Mouse (Mus musculus): ENCODE measurements at regions not wholly inside any gene's neighbourhood (a gene's known extent, or its start where the extent isn't known, plus 50 kb on each side); places are given as distances from the start of the nearest gene placed in this dataset.

GRCm38 (mm10) chr2:169033181-169033580 is 77.8 kb upstream of the Zfp64 start:
- DNase-seq = no peak

DNA sequence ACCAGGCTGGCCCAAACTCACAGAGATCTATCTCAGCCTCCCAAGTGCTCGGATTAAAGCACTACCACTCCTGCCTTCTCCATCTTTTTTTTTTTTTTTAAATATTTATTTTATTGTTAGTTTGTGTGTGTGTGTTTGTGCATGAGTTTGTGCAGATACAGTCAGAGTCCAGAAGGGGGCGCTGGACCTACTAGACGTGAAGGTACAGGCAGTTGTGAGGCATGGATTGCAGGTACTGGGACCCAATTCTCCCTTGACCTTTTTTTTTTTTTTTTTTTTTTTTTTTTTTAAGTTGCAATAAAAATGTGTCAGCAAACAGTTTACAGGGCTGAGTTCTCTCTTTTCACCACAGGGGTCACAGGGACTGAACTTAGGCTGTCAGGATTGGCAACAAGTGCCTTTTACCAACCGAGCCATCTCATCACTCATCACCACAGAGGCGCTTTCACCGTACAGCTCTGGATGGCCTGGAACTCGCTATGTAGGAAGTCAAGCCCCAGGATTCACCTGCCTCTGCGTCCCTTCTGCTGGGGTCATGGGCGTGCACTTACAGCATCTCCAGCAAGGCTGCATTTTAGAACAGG is 73.2 kb upstream of the Zfp64 start:
- DNase-seq = no peak

DNA sequence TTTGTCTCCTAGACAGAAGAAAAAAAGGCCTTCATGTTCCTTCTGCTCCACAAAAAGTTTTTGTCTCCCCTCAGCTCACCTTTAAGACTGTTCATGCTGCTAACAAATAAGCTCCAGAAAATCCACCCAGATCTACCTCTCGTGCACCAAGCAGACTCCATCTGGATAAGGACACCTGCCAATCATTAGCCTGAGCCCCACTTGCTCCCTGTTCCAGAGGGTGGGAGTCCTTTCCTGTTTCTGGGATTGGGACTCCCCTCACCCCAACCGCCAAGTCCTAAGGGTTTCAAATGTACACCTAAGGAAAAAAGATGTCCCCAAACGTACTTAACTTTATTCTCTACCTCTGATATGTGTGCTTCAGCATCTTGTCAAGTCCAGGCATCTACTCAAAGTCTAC is 63.6 kb upstream of the Zfp64 start:
- no peak for DNase-seq

DNA sequence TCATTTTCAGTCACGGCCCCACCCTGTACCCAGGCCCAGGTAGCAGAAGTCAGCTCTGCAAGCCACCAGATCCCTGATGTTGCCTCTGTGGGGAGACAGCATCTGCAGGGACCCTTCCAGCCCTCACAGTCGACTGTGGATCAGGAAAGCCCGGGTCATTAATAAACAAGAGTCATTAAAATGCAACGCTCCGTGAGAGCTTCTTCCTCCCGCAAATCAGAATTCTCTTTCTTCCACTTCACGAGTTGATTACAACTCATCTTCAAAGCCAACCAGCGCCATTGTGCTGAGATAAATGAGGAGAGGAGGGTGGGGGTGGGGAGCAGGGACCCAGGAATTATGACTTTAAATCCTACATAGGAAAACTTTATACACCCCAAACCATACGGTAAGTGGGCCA is 54.9 kb upstream of the Zfp64 start:
- no peak for DNase-seq

GRCm38 (mm10) chr2:169008756-169009155 is 53.4 kb upstream of the Zfp64 start:
- DNase-seq = no peak

- no peak for DNase-seq
Measured at GRCm38 (mm10) chr2:169008333-169008732, 52.9 kb upstream of the Zfp64 start.

GRCm38 (mm10) chr2:169006549-169006948 is 51.2 kb upstream of the Zfp64 start:
- no peak for DNase-seq

- DNase-seq = no peak
Measured at GRCm38 (mm10) chr2:169005810-169006209, 50.4 kb upstream of the Zfp64 start.

Small RNA genes lying in the stretch of these regions (microRNA-seq; reads per million reads assigned to microRNA genes)
- gene Gm26469 = 0 reads per million in 2 experiments
